Mouse (Mus musculus): Measurements from ENCODE around the gene Gm16253.
"Not testable (repeated sequence)": the region's sequence is repeated elsewhere in the genome, so short reads cannot be mapped to it uniquely, and the experiment has no call there.

The Gm16253 gene

GRCm38 (mm10) chr3:96598156-96599068, 21.6 kb downstream of the Gm16253 start:
- DNase-seq (ENCODE audit: low read depth, low spot score): no peak

- no peak for DNase-seq (ENCODE audit: low read depth, low spot score)
These were observed 22.2 kb downstream of the Gm16253 start for GRCm38 (mm10) chr3:96599069-96599393.

GRCm38 (mm10) chr3:96599411-96599810, 22.6 kb downstream of the Gm16253 start:
- no peak for DNase-seq (ENCODE audit: low read depth, low spot score)

GRCm38 (mm10) chr3:96600639-96601250, 24.0 kb downstream of the Gm16253 start, which contains the start of gene Lix1l:
Lix1l (plus strand) TSS chr3:96601149.
- peak; percentile 100 for DNase-seq (ENCODE audit: low read depth, low spot score)

- peak; percentile 87 for DNase-seq (ENCODE audit: low read depth, low spot score)
These were observed 24.5 kb downstream of the Gm16253 start for GRCm38 (mm10) chr3:96601251-96601787.

- DNase-seq (ENCODE audit: low read depth, low spot score): peak; percentile 70
These were observed 25.3 kb downstream of the Gm16253 start for GRCm38 (mm10) chr3:96601941-96602703.

GRCm38 (mm10) chr3:96602704-96603084, 25.9 kb downstream of the Gm16253 start:
- DNase-seq (ENCODE audit: low read depth, low spot score): no peak

- DNase-seq (ENCODE audit: low read depth, low spot score): peak; percentile 72
These were observed 26.5 kb downstream of the Gm16253 start for GRCm38 (mm10) chr3:96603311-96603710.

GRCm38 (mm10) chr3:96606007-96606406, 29.2 kb downstream of the Gm16253 start:
- DNase-seq (ENCODE audit: low read depth, low spot score): not testable (repeated sequence)

GRCm38 (mm10) chr3:96606618-96607017, 29.8 kb downstream of the Gm16253 start:
- no peak for DNase-seq (ENCODE audit: low read depth, low spot score)

GRCm38 (mm10) chr3:96617941-96618340, 41.2 kb downstream of the Gm16253 start:
- DNase-seq (ENCODE audit: low read depth, low spot score): no peak

GRCm38 (mm10) chr3:96623201-96623600, 46.4 kb downstream of the Gm16253 start:
- DNase-seq (ENCODE audit: low read depth, low spot score): no peak

GRCm38 (mm10) chr3:96629729-96630600, 53.2 kb downstream of the Gm16253 start, which contains the start of gene Rbm8a:
Rbm8a (plus strand) TSS chr3:96629933.
- DNase-seq (ENCODE audit: low read depth, low spot score): peak; percentile 99

Data from 3T3-L1 (cell line).